Mouse (Mus musculus): ENCODE data around the gene Rab5c.
A peak's percentile ranks its signal among the peaks of the same experiment; 100 is the strongest.

The Rab5c gene

DNA sequence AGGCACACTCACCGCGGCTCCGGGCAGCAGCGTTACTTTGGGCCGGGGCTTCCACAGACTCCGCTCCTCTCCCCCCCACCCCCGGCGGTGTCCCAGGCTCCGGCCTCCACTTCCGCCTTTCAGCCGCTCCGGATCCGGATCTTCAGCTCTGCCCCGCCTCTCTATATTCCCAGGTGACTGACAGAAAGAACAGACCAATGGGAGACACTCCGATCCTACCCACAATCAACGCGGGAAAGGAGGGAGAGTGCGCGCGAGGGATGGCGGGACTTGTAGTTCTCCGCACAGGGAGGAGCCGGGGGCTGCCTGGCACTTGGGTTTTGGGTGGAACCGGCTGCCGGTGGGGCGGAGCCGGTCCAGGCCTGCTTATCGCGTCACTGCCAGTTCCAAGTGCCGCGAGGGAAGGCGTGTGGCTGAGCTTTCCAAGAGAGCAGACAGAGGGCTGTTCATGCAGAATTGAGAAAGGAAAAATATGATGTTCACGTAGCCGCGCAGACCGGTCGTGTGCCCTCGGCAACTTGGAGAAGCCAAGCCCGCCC is at the start of gene Rab5c:
Gene Rab5c, minus strand, starts transcription at position 150 of the 539 bp plus-strand sequence.
- DNase-seq (ENCODE audit: low spot score in 2 of 2) = peak; percentile 99

DNA sequence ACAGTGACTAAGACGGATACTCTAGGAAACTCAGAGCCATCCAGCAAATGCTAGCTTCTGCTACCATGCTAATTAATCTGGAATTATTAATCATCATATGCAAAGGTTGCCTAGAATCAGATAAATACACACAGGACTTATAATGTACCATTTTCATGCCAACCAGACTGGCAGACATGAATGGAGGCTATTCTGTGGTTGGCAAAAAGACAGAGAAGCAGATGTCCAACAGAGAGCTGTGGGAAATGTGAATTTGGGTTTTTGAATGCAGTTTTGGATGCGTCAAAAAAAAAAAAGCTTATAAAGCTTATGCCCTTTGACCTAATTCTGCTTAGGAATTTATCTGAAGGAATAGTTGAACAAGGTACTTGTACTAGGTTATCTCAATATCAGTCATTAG is 47.8 kb upstream of the Rab5c start:
- DNase-seq (ENCODE audit: low spot score in 2 of 2) = no peak

DNA sequence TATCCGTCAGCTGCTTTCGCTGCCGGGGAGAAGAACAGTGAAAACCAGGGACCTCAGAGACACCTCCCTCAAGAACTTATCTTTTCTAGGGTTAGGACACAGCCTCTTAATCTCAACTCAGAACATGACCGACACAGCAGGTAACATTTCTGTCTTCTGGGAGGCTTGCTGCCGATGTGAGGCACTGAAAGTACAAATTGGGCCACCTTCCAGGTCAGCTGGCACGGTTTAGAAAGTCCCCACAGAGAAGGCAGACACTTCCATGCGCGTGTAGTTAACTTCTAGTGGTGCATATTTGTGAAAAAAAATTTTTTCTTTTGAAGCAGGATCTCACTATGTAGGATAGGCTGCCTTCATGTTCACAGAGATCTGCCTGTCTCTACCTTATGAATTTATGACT is 46.3 kb upstream of the Rab5c start:
- DNase-seq (ENCODE audit: low spot score in 2 of 2) = no peak

DNA sequence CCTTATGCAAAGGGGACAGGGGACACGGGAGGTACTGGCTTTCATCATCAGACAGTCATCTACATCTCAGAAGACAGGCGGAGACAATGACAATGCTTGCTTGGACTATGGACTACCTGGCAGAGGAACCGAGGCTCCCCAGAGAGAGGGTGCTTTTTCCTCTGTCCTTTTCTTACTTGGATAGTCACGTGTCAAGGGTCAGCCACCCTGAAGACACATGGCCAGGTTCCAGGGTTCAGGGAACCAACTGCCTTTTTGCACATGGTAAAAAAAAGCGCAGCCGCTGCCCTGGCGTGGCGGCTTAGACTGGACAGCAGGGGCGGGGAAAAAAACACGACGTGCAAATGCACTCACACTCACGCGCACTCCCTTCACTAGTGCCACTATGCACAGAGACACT is 44.6 kb upstream of the Rab5c start:
- DNase-seq (ENCODE audit: low spot score in 2 of 2) = no peak

DNA sequence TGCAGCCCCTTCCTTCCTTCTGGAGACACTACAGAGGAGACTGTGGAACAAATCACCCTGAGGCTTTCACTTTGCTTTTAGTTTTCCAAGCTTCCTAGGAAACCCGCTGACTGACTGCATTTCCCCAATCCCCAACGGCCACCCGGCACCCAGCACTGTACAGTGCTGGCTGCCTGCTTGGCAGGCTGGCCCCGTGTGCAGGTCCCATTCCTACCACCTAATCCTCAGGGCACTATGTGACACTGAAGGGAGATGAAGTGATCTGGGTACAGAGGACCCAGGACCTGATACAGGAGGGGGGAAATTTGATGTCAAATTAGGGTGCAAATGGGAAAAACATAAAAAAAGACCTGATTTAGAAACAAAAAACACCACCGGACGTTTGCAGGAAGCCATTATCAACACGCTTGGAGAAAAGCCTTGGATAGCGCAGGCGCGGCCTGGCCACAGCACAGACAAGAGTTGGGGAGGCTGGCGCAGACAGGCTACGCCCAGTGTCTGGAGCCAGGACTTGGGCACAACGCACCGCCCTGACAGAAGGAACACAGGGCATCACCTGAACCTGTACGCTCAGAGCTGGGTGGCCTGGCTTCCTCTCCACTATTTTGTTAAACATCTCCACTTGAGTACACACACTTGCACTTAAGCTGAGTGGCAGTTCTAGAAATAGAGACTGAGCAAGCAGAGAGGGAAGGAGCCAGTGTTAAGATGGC is 43.9 kb upstream of the Rab5c start:
- DNase-seq (ENCODE audit: low spot score in 2 of 2) = no peak

DNA sequence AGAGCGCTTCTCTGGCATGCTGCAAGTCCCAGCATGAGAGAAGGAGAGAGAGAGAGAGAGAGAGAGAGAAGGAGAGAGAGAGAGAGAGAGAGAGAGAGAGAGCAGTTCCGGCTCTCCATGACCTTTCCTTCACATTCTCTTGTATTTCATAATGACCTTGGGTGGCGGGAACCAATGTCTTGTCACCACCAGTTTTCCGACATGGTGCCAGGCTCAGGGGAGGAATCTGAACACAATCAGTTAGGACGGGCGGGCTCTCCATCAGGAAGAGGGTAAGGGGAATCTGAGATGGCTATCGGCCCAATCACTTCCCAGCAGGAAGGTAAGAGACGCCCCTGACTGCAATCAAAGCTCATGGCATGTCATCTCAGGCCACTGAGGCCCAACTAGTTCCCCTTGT is 42.2 kb upstream of the Rab5c start:
- DNase-seq (ENCODE audit: low spot score in 2 of 2) = no peak

DNA sequence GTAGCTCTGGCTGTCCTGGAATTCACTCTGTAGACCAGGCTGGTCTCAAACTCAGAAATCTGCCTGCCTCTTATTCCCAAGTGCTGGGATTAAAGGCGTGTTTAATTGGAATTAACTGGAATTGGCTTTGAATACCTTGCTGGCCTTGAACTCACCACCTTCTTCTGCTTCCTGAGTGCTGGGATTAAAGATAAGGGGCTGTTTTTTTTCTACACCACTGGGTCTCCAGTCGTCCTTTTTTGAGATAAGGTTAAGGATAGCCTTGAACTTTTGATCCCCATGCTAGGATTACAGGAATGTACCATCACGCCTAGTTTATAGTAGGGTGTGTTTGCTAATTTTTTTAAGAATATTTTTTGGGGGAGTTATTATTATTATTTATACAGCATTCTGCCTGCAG is 40.1 kb upstream of the Rab5c start:
- no peak for DNase-seq (ENCODE audit: low spot score in 2 of 2)

DNA sequence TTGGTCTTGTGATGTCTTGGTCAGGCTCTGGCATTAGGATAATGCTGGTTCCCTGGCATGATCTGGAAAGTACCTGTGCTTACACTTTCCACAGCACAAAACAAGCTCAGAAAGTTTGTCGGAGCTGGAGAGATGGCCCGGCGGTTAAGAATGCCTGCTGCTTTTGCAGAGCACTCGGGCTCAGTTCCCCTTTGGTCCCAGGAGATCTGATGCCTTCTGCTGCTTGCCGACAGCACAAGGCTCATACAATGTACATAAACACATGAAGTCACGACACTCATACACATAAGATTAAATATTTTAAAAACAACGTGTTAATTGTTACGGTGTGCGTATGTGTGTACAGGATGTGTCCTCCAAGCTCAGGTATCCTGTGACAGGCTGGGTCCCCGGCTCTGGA is 37.9 kb upstream of the Rab5c start:
- DNase-seq (ENCODE audit: low spot score in 2 of 2) = no peak

DNA sequence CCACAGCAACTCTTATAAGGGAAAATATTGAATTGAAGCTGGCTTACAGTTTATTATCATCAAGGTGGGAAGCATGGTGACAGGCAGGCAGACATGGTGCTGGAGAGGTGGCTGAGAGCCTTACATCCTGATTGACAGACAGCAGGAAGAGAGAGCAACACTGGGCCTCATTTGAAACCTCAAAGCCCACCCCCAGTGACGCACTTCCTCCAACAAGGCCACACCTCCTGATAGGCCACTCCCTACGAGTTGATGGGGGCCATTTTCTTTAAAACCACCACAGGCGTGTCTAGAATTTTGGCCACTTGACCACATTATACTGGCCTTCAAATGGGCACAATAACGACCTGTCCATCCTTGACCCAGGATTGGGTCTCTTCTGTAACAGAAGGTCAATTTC is 36.2 kb upstream of the Rab5c start:
- no peak for DNase-seq (ENCODE audit: low spot score in 2 of 2)

DNA sequence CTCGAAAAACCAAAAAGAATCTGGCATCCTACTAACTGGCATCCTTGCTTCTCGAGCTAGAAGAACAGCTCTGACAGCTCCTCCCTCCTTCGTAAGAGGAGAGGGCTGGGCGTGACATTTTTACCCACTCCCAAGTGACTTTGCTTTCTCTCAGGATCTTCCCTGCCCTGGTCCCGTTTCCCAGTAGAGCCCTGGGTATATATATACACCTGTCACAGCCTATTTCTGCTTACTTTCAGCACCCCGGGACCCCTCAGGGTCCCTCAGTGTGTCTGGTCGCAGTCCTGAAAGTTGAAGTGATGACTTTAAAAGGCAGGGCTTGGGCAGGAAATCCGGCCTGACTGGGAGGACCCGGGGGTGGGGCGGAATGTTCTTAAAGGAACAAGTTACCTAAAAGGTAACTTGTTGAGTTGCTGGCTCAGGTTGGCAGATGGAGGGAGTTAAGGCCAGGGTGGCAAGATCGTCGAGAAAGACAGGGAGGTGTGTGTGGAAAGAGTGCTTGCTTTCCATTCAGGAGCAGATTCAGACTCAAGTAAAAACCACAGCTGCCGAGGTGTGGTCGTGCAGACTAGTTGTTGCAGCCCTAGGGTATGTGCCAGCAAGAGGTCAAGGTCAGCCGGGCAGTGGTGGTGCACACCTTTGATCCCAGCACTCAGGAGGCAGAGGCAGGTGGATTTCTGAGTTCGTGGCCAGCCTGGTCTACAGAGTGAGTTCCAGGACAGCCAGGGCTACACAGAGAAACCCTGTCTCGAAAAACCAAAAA is 32.8 kb upstream of the Rab5c start, which contains the start of gene Ghdc:
Gene Ghdc, minus strand, starts transcription at position 312 of the 763 bp plus-strand sequence.
- DNase-seq (ENCODE audit: low spot score in 2 of 2) = peak; percentile 75 to 81

DNA sequence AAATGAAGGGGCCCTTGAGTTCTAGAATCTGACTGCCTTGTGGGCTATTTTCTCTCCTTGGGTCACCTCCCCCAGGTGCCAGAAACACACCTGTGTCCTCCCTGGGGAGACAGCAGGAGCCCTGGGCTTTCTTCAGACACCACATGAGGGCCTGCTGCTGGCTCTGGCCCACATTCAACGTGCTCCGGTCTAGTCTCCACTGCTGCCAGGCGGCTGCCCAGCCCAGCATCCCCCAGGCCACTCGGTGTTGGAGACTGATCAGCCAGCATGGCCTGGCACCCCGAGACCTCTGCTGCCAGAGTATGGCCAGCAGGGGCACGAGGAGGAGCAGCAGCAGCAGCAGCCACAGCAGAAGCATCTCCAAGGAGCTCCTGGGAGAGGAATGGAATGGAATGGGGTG is 32.0 kb upstream of the Rab5c start:
- no peak for DNase-seq (ENCODE audit: low spot score in 2 of 2)

DNA sequence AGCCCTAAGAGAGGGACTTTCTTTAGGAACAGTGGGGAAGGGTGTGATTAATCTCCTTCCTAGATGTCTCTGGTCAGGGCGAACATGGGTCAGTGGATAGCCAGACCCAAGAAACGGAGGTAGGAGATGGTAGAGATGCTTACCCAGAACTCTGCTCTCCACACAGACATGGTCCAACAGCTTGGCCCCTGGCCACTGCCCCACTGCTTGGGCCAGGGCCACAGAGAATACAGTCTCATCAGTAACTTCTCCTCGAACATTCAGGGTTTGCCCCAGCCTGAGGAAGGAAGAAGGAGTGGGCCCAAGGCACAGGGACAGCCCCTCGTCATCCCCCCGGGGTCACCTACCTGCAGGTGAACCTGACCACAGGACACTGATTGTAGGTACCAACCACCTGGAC is 29.9 kb upstream of the Rab5c start:
- DNase-seq (ENCODE audit: low spot score in 2 of 2) = no peak

DNA sequence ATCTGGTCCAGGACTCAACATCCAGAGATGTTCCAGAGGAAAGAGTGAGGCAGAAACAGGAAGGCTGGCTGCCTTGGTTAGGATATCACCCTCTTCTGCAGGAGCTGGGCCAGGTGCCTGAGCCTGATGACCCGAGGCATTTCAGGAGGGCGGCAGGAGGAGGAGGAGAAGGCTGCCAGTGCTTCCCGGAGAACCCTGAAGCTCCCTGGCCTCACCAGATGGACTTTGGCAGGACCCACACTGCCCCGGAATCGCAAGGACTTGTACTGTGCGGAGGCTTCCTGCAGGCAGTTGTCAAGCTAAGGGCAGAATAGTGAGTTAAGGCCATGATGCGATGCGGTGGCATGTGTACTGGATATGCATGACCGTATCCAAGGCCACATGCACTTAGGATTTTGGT is 28.7 kb upstream of the Rab5c start:
- DNase-seq (ENCODE audit: low spot score in 2 of 2) = no peak

DNA sequence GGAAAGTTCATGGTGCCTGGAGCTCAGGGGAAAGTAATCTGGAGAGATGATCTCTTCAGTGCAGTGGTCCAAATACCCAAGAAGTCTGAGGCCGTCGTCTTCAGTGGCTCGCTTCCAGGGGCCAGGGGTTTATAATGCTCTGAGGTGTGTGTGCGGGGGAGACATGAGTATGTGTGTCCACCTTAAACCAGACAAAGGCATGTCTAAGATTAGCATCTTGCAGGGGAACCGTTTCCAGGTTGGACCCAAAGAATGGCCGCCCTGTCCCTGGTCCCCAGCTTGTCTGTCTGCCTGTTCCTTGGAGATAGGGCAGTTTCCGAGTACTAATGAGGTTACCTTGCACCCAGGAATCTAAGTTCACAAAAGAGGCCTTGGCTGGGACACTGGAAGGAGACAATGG is 24.8 kb upstream of the Rab5c start, which contains the start of gene Hcrt:
Gene Hcrt, minus strand, starts transcription at position 101 of the 400 bp plus-strand sequence.
- DNase-seq (ENCODE audit: low spot score in 2 of 2) = no peak

DNA sequence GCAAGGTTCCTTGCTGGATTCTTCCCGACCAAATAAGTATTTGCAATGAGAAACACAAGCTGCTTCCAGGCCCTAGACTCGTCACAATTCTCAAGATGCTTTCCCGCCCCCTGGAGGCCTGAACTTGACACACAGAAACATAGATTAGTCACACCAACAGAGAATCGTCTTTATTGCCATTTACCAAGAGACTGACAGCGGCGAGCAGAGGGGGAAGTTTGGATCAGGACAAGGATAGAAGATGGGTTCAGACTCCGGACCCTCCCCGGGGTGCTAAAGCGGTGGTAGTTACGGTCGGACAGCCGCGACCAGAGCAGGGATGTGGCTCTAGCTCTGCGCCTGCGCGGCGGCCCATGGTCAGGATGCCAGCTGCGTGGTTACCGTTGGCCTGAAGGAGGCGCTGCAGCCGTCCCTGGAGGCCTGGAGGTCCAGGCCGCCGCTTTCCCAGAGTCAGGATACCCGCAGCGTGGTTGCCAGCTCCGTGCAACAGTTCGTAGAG is 23.6 kb upstream of the Rab5c start:
- peak; percentile 92 to 94 for DNase-seq (ENCODE audit: low spot score in 2 of 2)

DNA sequence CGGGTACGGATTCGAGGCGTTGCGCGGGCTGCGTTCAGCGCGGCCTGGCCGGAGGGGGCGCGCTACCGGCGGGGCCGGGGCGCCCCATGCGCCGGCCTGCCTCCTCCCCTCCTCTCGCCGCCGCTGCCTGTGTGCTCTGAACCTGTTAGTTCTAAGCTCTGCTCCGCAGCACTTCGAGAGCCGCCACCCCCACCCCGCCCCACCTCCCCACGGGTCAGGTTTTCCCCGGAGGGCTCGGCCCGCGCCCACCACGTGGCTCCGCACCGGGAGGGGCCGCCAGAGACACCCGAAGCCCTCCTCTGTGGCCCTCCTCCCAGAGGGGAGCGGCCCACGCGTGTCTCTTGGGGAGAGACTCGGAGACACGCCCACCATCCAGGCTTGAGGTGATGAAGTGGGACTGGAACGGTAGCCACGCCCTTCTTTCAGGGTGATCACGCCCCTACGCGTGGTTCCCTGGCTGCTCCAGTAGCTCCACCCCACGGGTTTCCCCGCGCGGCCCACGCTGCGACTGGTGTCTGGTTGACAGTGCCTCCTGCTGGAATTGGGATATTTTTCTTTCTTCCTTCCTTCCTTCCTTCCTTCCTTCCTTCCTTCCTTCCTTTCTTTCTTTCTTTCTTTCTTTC is 21.7 kb upstream of the Rab5c start, which contains the start of gene Kcnh4:
Gene Kcnh4, minus strand, starts transcription at position 332 of the 623 bp plus-strand sequence.
- DNase-seq (ENCODE audit: low spot score in 2 of 2) = peak; percentile 90 to 94

DNA sequence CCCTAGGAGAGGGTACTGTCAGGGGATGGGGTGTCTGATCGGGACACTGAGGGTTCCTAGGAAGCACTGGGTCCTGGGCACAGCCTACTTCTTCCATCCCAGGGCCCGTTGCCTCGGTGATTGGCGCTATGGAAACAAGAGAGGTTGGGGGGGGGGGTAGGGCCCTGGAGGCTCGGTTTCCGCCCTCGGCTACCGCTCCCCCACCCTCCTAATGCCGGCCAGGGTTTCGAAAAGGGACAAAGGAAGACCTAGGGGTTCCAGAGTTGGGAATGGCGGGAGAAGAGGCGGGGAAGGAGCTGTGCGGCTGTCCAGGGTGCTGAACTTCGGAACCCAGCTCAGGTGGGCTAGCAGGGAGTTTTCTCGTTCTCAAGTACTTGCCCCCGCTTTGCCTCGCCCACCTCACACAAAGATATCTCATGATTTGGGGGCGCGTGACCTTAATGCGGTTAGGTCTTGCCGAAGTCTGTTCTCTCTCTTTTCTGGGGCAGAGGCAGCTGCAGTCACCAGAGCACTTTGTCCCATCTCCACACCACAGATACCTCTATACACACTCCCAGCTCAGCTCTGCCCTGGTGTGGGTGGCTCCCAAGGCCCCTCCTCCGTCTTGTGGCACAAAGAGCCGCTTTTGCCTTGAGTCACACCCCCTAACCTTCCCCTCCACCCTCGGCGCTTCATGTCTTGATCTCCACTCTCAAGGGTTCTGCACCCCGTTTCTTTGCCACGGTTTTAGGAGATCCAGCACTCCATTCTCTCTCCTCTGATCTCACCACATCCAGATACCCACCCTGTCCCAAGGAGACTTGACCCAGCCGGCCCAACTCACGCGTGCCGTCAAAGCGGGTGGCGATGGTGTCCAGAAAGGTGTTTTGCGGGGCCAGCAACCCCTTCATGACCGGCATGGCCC is 20.9 kb upstream of the Rab5c start:
- no peak for DNase-seq (ENCODE audit: low spot score in 2 of 2)

DNA sequence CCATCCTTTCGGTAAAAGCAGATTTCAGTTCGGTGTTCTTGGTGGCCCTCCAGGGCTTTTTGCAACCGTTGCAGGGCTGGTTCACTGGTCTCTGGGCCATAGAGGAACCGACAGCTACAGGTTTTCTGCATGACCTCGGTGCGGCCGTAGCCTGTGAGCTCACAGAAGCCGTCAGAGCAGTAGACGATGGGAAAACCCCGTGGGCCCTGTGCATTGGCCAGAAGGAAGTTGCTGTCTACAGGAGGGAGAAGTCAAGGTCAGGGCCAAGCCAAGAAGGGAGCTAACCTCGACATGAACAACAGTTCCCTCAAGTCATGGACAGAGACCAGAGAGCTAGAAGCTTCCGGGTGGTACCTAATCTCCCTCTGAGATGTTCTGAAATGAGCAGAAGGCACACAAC is 19.6 kb upstream of the Rab5c start:
- no peak for DNase-seq (ENCODE audit: low spot score in 2 of 2)

DNA sequence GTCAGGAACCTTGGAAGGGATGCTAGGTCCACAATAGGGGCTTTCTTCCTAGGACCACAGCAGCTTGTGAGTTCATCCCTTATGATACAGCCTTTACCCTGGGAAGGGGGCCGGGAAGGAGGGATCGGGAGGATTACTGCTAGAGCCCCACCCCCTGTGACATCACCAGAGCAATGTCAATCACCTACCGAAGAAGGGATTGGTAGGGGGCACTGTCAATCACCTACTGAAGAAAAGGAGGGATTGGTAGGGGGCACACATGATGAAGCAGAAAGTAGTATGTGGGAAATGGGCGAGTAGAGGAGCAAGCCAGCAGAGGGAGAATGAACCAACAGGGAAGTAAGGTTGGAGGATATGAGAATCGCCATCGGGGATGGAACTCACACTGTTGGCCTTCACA is 18.5 kb upstream of the Rab5c start:
- DNase-seq (ENCODE audit: low spot score in 2 of 2) = no peak

DNA sequence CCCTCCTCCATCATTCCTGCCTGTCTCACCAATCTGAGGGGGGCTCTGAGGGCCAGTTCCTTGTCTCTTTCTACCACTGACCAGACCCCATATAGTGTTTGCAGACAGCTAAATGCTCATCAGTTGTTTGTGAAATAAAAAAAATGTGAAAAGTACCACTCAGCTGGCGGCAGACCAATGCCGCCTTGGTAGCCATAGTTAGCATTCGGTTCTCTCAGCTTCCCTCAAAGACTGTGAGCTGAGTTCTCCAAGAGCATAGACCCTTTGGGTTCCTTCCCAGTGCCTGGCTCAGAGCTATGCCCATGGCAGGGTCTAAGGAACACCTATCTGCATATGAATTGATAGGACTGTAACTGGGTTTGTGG is 16.7 kb upstream of the Rab5c start:
- peak; percentile 53 to 74 for DNase-seq (ENCODE audit: low spot score in 2 of 2)

DNA sequence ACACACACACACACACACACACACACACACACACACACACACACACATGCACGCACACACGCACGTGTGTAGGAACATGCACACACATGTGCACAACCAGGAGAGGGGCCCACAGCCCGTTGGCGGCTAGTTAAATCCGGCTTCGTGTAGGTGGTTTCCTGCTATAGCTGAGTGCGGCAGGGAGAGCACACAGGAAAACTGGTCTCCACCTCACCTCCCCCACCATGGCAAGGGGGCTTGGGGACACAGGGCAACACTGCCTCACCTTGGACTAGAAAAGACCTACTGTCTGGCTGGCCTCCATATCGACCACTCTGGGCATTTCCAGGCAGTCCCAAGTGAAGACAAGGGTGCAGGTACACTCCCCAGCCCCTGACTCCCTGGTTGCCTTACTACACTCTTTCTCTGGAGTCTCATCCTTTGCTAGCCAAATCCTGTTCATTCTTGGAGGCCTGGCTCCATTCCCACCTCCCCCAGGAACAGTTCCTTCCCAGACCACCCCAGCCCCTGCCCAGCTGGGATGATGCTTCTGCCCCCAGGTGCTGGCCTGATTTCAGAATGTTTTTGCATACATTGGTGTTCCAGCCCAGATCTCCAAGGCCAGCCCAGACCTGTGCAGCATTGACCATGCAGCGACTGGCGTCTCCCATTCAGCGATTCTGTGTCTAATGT is 16.1 kb upstream of the Rab5c start:
- DNase-seq (ENCODE audit: low spot score in 2 of 2) = peak; percentile 70 to 82
